Mouse (Mus musculus): ENCODE results near the gene 4930432M17Rik. TPM values are rescaled to one million over a fixed set of nuclear protein-coding genes. Genes with fewer than 3 reads are reported as not detected.

Gene 4930432M17Rik
- total RNA-seq, 2 experiments from 2014 or later = not detected

DNA sequence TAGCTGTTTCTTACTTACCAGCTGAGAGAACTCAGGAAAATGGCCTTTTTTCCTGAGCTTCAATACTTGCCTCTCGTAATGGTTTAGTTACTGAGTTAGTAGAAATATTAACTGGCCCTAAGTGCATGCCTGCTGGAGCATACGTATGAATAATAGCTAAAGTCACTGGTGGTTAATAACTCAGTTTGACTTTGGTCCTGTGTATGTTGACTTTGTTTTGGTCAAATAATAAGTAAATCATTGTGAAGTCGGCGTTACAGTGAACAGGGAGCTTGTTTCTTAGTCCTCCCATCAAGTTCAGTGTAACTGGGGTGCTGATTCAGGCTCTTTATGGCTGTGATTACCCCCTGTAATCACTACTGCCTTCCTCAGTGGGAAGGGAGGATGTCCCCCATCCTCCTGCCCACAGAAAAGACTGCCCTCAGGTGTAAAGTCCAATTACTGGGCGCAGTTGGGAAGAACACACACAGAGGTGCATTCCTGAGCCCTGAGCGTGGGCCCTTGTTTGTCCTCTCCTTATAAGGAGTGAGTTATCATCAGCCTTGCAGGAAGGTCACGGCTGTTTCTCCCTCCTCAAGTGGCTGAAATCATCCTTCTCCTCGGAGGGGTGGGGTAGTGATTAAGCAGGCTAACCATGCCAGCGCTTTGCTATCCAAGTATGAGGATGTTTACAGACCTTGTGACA, 24.1 kb upstream of the 4930432M17Rik start:
- DNase-seq (ENCODE audit: low spot score in 2 of 2) = no peak
- no peak for TF ChIP-seq CTCF (conservative IDR thresholded peaks at IDR 0.05)
- Histone ChIP-seq H3K27ac (no peak overlapping the region), H3K4me3 (no peak overlapping the region)

- TF ChIP-seq CTCF (conservative IDR thresholded peaks at IDR 0.05) = no peak
- no peak overlapping the region for H3K27ac ChIP-seq
- no peak overlapping the region for H3K4me3 ChIP-seq
- no peak for DNase-seq (ENCODE audit: low spot score in 2 of 2)
Measured at GRCm38 (mm10) chr3:121648238-121648778, 22.3 kb upstream of the 4930432M17Rik start.

- Histone ChIP-seq H3K4me3 (no peak overlapping the region), H3K27ac (no peak overlapping the region)
- DNase-seq (ENCODE audit: low spot score in 2 of 2) = no peak
- TF ChIP-seq CTCF (conservative IDR thresholded peaks at IDR 0.05) = no peak
Measured at GRCm38 (mm10) chr3:121650052-121650671, 20.4 kb upstream of the 4930432M17Rik start.

GRCm38 (mm10) chr3:121651710-121652109, 18.9 kb upstream of the 4930432M17Rik start:
- DNase-seq (ENCODE audit: low spot score in 2 of 2) = no peak
- Histone ChIP-seq H3K27ac (no peak overlapping the region), H3K4me3 (no peak overlapping the region)
- no peak for TF ChIP-seq CTCF (conservative IDR thresholded peaks at IDR 0.05)

DNA sequence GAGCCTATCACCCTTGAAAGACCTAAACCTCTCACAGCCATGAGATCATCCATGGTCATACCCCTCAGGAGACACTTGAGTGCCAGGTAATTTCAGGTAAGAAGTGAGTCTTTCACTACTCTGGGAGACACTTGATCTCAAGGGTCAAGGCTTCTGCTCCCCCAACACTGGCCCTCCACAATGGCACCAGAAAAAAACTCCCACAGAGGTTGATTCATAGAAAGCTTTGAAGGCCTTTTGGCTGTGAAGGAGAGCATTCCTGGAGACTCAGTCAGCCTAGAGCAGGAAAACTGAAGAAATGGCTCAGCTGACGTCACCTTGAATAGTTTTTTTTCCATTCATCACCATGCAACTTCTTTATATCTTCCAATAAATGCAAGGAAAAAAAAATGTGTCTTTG, 18.4 kb upstream of the 4930432M17Rik start:
- Histone ChIP-seq H3K4me3 (no peak overlapping the region), H3K27ac (no peak overlapping the region)
- DNase-seq (ENCODE audit: low spot score in 2 of 2) = no peak
- TF ChIP-seq CTCF (conservative IDR thresholded peaks at IDR 0.05) = no peak

- no peak overlapping the region for H3K4me3 ChIP-seq
- no peak for DNase-seq (ENCODE audit: low spot score in 2 of 2)
- no peak overlapping the region for H3K27ac ChIP-seq
- TF ChIP-seq CTCF (conservative IDR thresholded peaks at IDR 0.05) = no peak
Measured at GRCm38 (mm10) chr3:121656922-121657321, 13.6 kb upstream of the 4930432M17Rik start.

DNA sequence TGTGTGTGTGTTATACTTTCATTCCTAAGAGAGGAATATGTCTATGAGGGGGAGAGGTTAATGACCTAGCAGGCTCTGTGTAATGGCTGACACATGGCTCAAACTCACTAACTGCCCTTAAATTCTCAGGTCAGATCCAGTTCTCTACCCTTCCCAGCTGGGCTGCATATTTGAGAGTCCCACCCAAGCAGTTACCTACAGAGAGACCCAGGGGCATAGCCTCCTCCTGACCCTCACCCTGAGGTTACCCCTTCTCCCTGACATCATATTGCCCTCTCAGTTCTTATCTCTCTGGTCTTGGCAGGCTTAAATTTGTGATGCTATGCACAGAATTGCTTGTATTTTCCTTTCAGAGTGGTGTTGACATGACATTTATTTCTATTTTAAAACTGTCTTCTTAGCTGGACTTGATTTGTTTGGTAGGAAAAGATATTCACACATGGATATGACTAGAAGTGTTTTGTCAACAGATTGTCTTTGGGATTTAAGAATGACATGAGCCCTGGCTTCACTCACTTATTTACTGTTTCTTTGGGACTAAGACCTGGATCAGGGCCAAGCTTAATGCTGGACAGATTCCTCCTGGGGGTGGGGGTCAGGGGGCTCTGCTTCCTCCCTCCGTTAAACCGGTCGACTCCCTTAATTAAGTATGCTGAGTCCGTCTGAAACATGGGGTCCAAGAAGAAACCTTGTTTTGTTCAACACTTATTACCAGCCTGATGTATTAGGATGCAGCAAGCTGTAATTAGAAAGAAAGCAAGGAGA, 7.7 kb upstream of the 4930432M17Rik start:
- H3K4me3 ChIP-seq = no peak overlapping the region
- no peak overlapping the region for H3K27ac ChIP-seq
- no peak for DNase-seq (ENCODE audit: low spot score in 2 of 2)
- TF ChIP-seq CTCF (conservative IDR thresholded peaks at IDR 0.05) = no peak

DNA sequence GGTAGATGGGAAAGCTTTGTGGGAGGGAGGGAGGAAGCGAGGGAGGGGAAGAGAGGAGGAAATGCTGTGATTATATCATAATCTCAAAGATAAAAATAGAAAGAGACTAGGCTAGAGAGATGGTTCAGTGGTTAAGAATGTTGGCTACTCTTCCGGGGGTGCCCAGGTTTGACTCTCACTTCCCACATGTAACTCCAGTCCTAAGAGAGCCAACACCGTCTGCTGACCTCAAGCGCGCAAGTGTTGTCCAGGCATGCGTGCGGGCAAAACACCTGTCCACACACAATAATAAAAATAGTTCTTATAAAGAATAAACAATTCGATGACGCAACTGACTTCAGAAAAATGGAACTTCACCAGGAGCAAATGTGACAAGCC, 7.1 kb upstream of the 4930432M17Rik start:
- no peak overlapping the region for H3K4me3 ChIP-seq
- no peak for TF ChIP-seq CTCF (conservative IDR thresholded peaks at IDR 0.05)
- H3K27ac ChIP-seq = no peak overlapping the region
- DNase-seq (ENCODE audit: low spot score in 2 of 2) = no peak

- no peak overlapping the region for H3K4me3 ChIP-seq
- no peak overlapping the region for H3K27ac ChIP-seq
- no peak for DNase-seq (ENCODE audit: low spot score in 2 of 2)
- TF ChIP-seq CTCF (conservative IDR thresholded peaks at IDR 0.05) = no peak
Measured at GRCm38 (mm10) chr3:121672135-121672790, 1.7 kb downstream of the 4930432M17Rik start.

- Histone ChIP-seq H3K4me3 (no peak overlapping the region), H3K27ac (no peak overlapping the region)
- no peak for TF ChIP-seq CTCF (conservative IDR thresholded peaks at IDR 0.05)
- DNase-seq (ENCODE audit: low spot score in 2 of 2) = no peak
Measured at GRCm38 (mm10) chr3:121678935-121679334, 8.4 kb downstream of the 4930432M17Rik start.

DNA sequence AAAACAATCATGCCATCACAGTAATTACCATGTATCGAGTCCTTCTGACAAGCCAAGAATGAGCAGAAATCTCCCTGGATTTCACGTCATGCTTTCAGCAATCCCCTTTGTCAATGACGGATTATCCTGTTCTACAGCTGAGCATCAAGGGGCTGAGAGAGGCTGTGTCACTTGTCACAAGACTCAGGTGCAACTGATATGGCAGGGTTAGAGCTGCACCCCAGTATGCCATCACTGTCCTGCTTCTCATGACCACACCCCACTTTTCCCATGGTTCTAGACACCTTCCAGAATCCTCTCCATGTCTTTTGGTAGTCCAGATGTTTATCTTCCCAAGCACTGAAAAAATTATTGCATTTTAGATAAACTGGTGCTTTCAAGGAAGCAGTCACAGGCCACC, 8.9 kb downstream of the 4930432M17Rik start:
- no peak overlapping the region for H3K4me3 ChIP-seq
- TF ChIP-seq CTCF (conservative IDR thresholded peaks at IDR 0.05) = no peak

DNA sequence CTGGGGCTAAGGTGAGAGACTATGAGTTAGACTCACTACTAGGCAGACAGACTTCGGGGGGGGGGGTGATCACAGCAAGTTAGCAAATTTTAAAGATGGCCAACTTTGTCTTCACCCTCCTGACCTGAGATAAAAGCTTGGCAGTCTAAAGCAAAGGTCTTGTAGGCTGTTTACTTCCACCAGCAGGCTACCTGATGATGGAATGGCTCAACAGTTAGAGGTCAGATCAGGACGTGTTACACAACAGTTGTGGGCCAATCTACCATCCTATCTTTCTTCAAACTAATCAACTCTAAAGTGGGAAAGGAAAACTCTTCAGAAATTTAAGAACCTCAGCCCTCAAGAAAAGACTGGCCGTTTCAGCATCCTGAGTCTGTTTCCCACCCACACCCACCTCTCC, 9.6 kb downstream of the 4930432M17Rik start:
- TF ChIP-seq CTCF (conservative IDR thresholded peaks at IDR 0.05) = no peak
- no peak overlapping the region for H3K4me3 ChIP-seq
- no peak overlapping the region for H3K27ac ChIP-seq
- no peak for DNase-seq (ENCODE audit: low spot score in 2 of 2)

More for the DNA sequence above, 8.9 kb downstream of the 4930432M17Rik start:
- no peak for DNase-seq (ENCODE audit: low spot score in 2 of 2)
- no peak overlapping the region for H3K27ac ChIP-seq

All from layer of hippocampus, adult 2 months (tissue).